ENCODE assay signal across 8 mouse cellular contexts in the genomic region with DNA sequence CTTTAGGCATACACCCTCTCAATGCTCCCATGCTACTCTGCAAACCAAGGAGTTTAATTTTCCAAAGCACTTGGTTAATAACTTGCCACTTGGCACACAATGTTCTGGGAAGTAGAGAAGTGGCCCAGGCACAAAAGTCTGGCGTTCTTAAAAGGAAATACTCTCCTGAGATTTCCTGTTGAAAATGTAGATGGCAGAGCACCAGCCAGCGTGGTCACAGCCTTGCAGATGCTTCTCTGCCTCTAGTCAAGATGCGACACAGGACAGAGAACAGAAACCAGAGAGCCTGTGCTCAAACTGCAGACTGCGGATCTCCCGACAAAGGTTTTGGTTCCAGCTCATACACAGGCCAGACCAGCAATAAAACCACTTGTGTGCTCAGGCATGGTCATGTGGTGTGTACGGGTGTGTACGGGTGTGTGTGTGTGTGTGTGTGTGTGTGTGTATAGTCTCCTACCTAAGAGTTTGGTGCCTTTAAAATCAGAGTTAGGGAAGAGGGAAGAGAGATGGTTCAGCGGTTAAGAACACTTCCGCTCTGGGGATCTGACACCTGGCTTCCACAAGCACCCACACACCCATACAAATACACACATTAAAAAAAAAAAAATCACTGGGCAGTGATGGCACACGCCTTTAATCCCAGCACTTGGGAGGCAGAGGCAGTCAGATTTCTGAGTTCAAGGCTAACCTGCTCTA. TPM values are rescaled to one million over a fixed set of nuclear protein-coding genes. Genes with fewer than 3 reads are reported as not detected.
A peak's percentile ranks its signal among the peaks of the same experiment; 100 is the strongest.
DNase-seq lines count a peak whose midpoint lies in the region; ATAC-seq and TF ChIP-seq lines count a peak whose summit lies in the region.

No protein-coding gene starts in this region.

- peak overlapping the region; percentile 99 for H3K4me2 ChIP-seq in hindbrain, embryonic 12.5 days (replicated peaks)
- peak overlapping the region; percentile 99 for H3K4me2 ChIP-seq in lung, embryonic 16.5 days (ENCODE audit: low read depth, low read length)
- H3K4me2 ChIP-seq in stomach, postnatal 0 days (replicated peaks; ENCODE audit: low read depth): peak overlapping the region; percentile 100

- peak overlapping the region; percentile 81 for H3K9ac ChIP-seq in hindbrain, embryonic 12.5 days
- peak overlapping the region; percentile 73 for H3K9ac ChIP-seq in lung, embryonic 16.5 days (ENCODE audit: low read length)
- peak overlapping the region; percentile 71; the same call in 1 of the 2 replicates for H3K9ac ChIP-seq in stomach, postnatal 0 days (ENCODE audit: low read length)

- peak overlapping the region; percentile 88 for H3K4me3 ChIP-seq in gastrocnemius, adult 2 months
- no peak overlapping the region for H3K4me3 ChIP-seq in bone marrow, adult 2 months (replicated peaks; ENCODE audit: control insufficient read depth, low read depth, low read length)
- H3K4me3 ChIP-seq in hindbrain, embryonic 12.5 days: peak overlapping the region; percentile 66
- peak overlapping the region; percentile 66 for H3K4me3 ChIP-seq in lung, embryonic 16.5 days (ENCODE audit: low read length)
- H3K4me3 ChIP-seq in stomach, postnatal 0 days (ENCODE audit: low read depth, low read length): peak overlapping the region; percentile 53; the same call in 1 of the 2 replicates

- no peak for ATAC-seq in hindbrain, embryonic 12.5 days (ENCODE audit: low FRiP score)
- ATAC-seq in lung, embryonic 16.5 days (ENCODE audit: low read depth): no peak
- no peak for ATAC-seq in stomach, postnatal 0 days (ENCODE audit: low FRiP score, low TSS enrichment)

- peaks cover 16% of the 10 kb centered on the region for H3K4me1 ChIP-seq in bone marrow, adult 2 months (ENCODE audit: control insufficient read depth, insufficient read depth, low read length)
- H3K4me1 ChIP-seq in hindbrain, embryonic 12.5 days: peaks cover 41% of the 10 kb centered on the region
- H3K4me1 ChIP-seq in lung, embryonic 16.5 days (replicated peaks; ENCODE audit: control insufficient read depth, insufficient read depth, low read length): peaks cover 24% of the 10 kb centered on the region
- peaks cover 13% of the 10 kb centered on the region for H3K4me1 ChIP-seq in stomach, postnatal 0 days (replicated peaks; ENCODE audit: control insufficient read depth, insufficient read depth)

- DNase-seq in gastrocnemius, adult 2 months: no peak
- DNase-seq in gastrocnemius, postnatal 14 days: no peak
- DNase-seq in stomach, postnatal 0 days (ENCODE audit: low spot score): no peak
- DNase-seq in left cerebral cortex, postnatal 36 days (ENCODE audit: low spot score in 2 of 2): no peak
- DNase-seq in cerebellum, postnatal 4 days (ENCODE audit: low spot score in 2 of 2): no peak

- no peak for TF ChIP-seq POLR2A in bone marrow, adult 2 months (IDR thresholded peaks at IDR 0.05; ENCODE audit: borderline replicate concordance, control insufficient read depth, low read depth, low read length)

- H3K36me3 ChIP-seq in hindbrain, embryonic 12.5 days: 0 out of 2 replicates have a peak, but pooled peaks cover 13% of the 10 kb centered on the region
- no peaks in the 10 kb centered on the region for H3K36me3 ChIP-seq in lung, embryonic 16.5 days (ENCODE audit: control insufficient read depth, insufficient read depth, low read length)
- peaks cover 4% of the 10 kb centered on the region; the same call in 1 of the 2 replicates for H3K36me3 ChIP-seq in stomach, postnatal 0 days (ENCODE audit: control insufficient read depth, insufficient read depth, low read length)

- intact Hi-C loops in gastrocnemius, adult 2 months (cut with DNase I): no loop called here
- intact Hi-C loops in gastrocnemius, postnatal 14 days (cut with DNase I; ENCODE audit: low total_unique reads): no loop called here
- intact Hi-C loops in left cerebral cortex, postnatal 36 days (cut with DNase I): no loop called here

- 34% methylated on average over 10 of the region's 10 CpGs for WGBS in bone marrow, adult 2 months
- WGBS in hindbrain, embryonic 12.5 days: 83% methylated on average over 10 of the region's 10 CpGs
- 67% methylated on average over 10 of the region's 10 CpGs for WGBS in lung, embryonic 16.5 days
- 63% methylated on average over 10 of the region's 10 CpGs for WGBS in stomach, postnatal 0 days

- no peaks in the 10 kb centered on the region for H3K9me3 ChIP-seq in hindbrain, embryonic 12.5 days (replicated peaks)
- no peaks in the 10 kb centered on the region for H3K9me3 ChIP-seq in lung, embryonic 16.5 days (ENCODE audit: control insufficient read depth, low read length)
- no peaks in the 10 kb centered on the region for H3K9me3 ChIP-seq in stomach, postnatal 0 days (ENCODE audit: control insufficient read depth, low read length)

- no peak for TF ChIP-seq EP300 in stomach, postnatal 0 days (optimal IDR thresholded peaks at IDR 0.05)

- peak overlapping the region; percentile 88 for H3K27ac ChIP-seq in gastrocnemius, adult 2 months
- peak overlapping the region; percentile 66 for H3K27ac ChIP-seq in bone marrow, adult 2 months (ENCODE audit: control insufficient read depth, insufficient read depth, low read depth, low read length, poor library complexity)
- peak overlapping the region; percentile 72 for H3K27ac ChIP-seq in hindbrain, embryonic 12.5 days
- peak overlapping the region; percentile 67 for H3K27ac ChIP-seq in lung, embryonic 16.5 days (ENCODE audit: low read length)
- peak overlapping the region; percentile 76 for H3K27ac ChIP-seq in stomach, postnatal 0 days (replicated peaks)

- H3K27me3 ChIP-seq in hindbrain, embryonic 12.5 days: no peaks in the 10 kb centered on the region
- H3K27me3 ChIP-seq in lung, embryonic 16.5 days (ENCODE audit: control insufficient read depth, insufficient read depth, low read depth, low read length): no peaks in the 10 kb centered on the region
- H3K27me3 ChIP-seq in stomach, postnatal 0 days (ENCODE audit: control insufficient read depth, insufficient read depth, low read length): no peaks in the 10 kb centered on the region

- no peak for TF ChIP-seq CTCF in gastrocnemius, adult 2 months (IDR thresholded peaks at IDR 0.05)
- TF ChIP-seq CTCF in bone marrow, adult 2 months (IDR thresholded peaks at IDR 0.05; ENCODE audit: control insufficient read depth, insufficient read depth, low read length): no peak
- no peak for TF ChIP-seq CTCF in stomach, postnatal 0 days (IDR thresholded peaks at IDR 0.05; ENCODE audit: low read depth)

RNA-seq across cellular contexts. Expression of a gene that starts 0.7 kb away (rescaled TPM):
- 1 to 10 TPM; 4.9 to 6.4 TPM for total RNA-seq in gastrocnemius, adult 2 months (2021)
- 1 to 10 TPM; 6.0 TPM for total RNA-seq in gastrocnemius, postnatal 14 days (2021)
- polyA plus RNA-seq in bone marrow, adult 2 months (2011; ENCODE audit: insufficient read depth, insufficient read length, low replicate concordance, missing spikeins): 21.0 and 33.5 TPM in 2 replicates
- 9.3 and 9.6 TPM in 2 replicates for polyA plus RNA-seq in hindbrain, embryonic 12.5 days (2016; fragmentation: Nextera tagmentation; extraction: Ambion mirVana)
- polyA plus RNA-seq in lung, embryonic 16.5 days (2015; fragmentation: Nextera tagmentation; extraction: Ambion mirVana): 5.3 and 5.9 TPM in 2 replicates
- polyA plus RNA-seq in stomach, postnatal 0 days (2015; fragmentation: Nextera tagmentation; extraction: Ambion mirVana): 2.6 and 2.7 TPM in 2 replicates
- 10 to 100 TPM; 20.1 to 20.4 TPM for total RNA-seq in left cerebral cortex, postnatal 36 days (2021)

RNA-seq across cellular contexts. Expression of a gene that starts 6.3 kb away (rescaled TPM):
- total RNA-seq in gastrocnemius, adult 2 months (2021): 1 to 10 TPM; 2.6 to 3.1 TPM
- 10 to 100 TPM; 17.3 to 23.0 TPM for total RNA-seq in gastrocnemius, postnatal 14 days (2021)
- 1.2 and 5.0 TPM in 2 replicates for polyA plus RNA-seq in bone marrow, adult 2 months (2011; ENCODE audit: insufficient read depth, insufficient read length, low replicate concordance, missing spikeins)
- 11.6 and 13.0 TPM in 2 replicates for polyA plus RNA-seq in hindbrain, embryonic 12.5 days (2016; fragmentation: Nextera tagmentation; extraction: Ambion mirVana)
- 16.7 and 17.1 TPM in 2 replicates for polyA plus RNA-seq in lung, embryonic 16.5 days (2015; fragmentation: Nextera tagmentation; extraction: Ambion mirVana)
- 16.0 and 17.2 TPM in 2 replicates for polyA plus RNA-seq in stomach, postnatal 0 days (2015; fragmentation: Nextera tagmentation; extraction: Ambion mirVana)
- under 1 TPM in 1 of 2 experiments, not detected in 1; 0.47 TPM for total RNA-seq in left cerebral cortex, postnatal 36 days (2021)

RNA-seq across cellular contexts. Expression of a gene that starts 15.8 kb away (rescaled TPM):
- total RNA-seq in gastrocnemius, adult 2 months (2021): not detected
- not detected for total RNA-seq in gastrocnemius, postnatal 14 days (2021)
- 0.70 and 2.2 TPM in 2 replicates for polyA plus RNA-seq in bone marrow, adult 2 months (2011; ENCODE audit: insufficient read depth, insufficient read length, low replicate concordance, missing spikeins)
- not detected in 2 replicates for polyA plus RNA-seq in hindbrain, embryonic 12.5 days (2016; fragmentation: Nextera tagmentation; extraction: Ambion mirVana)
- polyA plus RNA-seq in lung, embryonic 16.5 days (2015; fragmentation: Nextera tagmentation; extraction: Ambion mirVana): 0.95 and 9.2 TPM in 2 replicates
- polyA plus RNA-seq in stomach, postnatal 0 days (2015; fragmentation: Nextera tagmentation; extraction: Ambion mirVana): 17.8 and 19.7 TPM in 2 replicates
- total RNA-seq in left cerebral cortex, postnatal 36 days (2021): under 1 TPM in 1 of 2 experiments, not detected in 1; 0.22 TPM

RNA-seq across cellular contexts. Expression of a gene that starts 31.4 kb away (rescaled TPM):
- 10 to 100 TPM; 69.3 to 76.7 TPM for total RNA-seq in gastrocnemius, adult 2 months (2021)
- 10 to 100 TPM; 64.9 to 68.5 TPM for total RNA-seq in gastrocnemius, postnatal 14 days (2021)
- polyA plus RNA-seq in bone marrow, adult 2 months (2011; ENCODE audit: insufficient read depth, insufficient read length, low replicate concordance, missing spikeins): 18.5 and 35.4 TPM in 2 replicates
- polyA plus RNA-seq in hindbrain, embryonic 12.5 days (2016; fragmentation: Nextera tagmentation; extraction: Ambion mirVana): 68.9 and 74.2 TPM in 2 replicates
- 46.0 and 47.6 TPM in 2 replicates for polyA plus RNA-seq in lung, embryonic 16.5 days (2015; fragmentation: Nextera tagmentation; extraction: Ambion mirVana)
- 15.8 and 16.0 TPM in 2 replicates for polyA plus RNA-seq in stomach, postnatal 0 days (2015; fragmentation: Nextera tagmentation; extraction: Ambion mirVana)
- 100 to 1,000 TPM; 127 to 138 TPM for total RNA-seq in left cerebral cortex, postnatal 36 days (2021)

RNA-seq across cellular contexts. Expression of a gene that starts 32.7 kb away (rescaled TPM):
- total RNA-seq in gastrocnemius, adult 2 months (2021): 100 to 1,000 TPM in 1 of 2 experiments, 10 to 100 TPM in 1; 55.5 to 168 TPM
- total RNA-seq in gastrocnemius, postnatal 14 days (2021): 100 to 1,000 TPM; 128 to 156 TPM
- 16.7 and 18.3 TPM in 2 replicates for polyA plus RNA-seq in bone marrow, adult 2 months (2011; ENCODE audit: insufficient read depth, insufficient read length, low replicate concordance, missing spikeins)
- polyA plus RNA-seq in hindbrain, embryonic 12.5 days (2016; fragmentation: Nextera tagmentation; extraction: Ambion mirVana): 111 and 121 TPM in 2 replicates
- polyA plus RNA-seq in lung, embryonic 16.5 days (2015; fragmentation: Nextera tagmentation; extraction: Ambion mirVana): 61.3 and 67.5 TPM in 2 replicates
- polyA plus RNA-seq in stomach, postnatal 0 days (2015; fragmentation: Nextera tagmentation; extraction: Ambion mirVana): 53.7 and 69.1 TPM in 2 replicates
- 10 to 100 TPM; 13.9 to 18.7 TPM for total RNA-seq in left cerebral cortex, postnatal 36 days (2021)
